Mouse (Mus musculus) induced T-regulatory cell, adult 2 months (primary cell): ENCODE data around the gene Map3k5.
A peak's percentile ranks its signal among the peaks of the same experiment; 100 is the strongest.

Experiments
- DNase-seq: peaks from one replicate; pipeline ENCODE4 v3.0.0-alpha.2; 2012; ENCODE audit warnings: low read depth

Map3k5 gene

DNA sequence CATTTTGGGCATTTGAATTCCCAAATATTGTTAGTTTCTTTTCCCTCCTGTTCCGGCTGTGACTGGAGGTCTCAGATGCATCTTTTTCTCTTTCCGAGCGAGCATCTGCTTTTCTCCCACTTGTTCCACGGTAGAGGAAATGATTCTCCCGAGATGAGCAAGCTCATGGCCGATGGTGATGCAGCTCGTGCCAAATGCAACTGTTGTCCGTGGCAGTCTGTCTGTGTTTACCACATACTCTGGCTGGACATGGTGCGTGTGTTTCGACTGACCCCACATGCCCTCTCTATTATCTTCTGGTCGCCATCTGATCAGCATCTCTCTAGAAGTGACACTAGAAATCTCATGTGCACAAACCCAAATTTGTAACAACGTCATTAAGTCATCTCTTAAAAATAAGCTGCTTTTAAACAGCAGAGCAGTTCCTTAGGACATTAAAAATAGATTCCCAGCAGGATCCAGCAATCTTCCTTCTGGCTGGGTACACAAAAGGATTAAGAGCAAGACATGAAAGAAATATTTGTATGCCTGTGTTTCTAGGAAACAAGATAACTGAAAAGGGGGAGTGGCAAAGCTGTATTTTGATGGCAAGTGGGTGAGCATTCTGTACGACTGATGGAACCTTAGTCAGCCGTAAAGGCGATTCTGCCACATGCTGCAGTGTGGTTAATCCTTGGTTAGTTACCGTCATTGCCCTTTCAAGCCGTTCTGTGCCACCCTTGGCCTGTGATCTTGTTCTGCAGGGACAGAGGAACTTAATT is 72.2 kb downstream of the Map3k5 start:
- peak; percentile 52 for DNase-seq

- DNase-seq = no peak
Measured at GRCm38 (mm10) chr10:20009310-20009709, 75.0 kb downstream of the Map3k5 start.

DNA sequence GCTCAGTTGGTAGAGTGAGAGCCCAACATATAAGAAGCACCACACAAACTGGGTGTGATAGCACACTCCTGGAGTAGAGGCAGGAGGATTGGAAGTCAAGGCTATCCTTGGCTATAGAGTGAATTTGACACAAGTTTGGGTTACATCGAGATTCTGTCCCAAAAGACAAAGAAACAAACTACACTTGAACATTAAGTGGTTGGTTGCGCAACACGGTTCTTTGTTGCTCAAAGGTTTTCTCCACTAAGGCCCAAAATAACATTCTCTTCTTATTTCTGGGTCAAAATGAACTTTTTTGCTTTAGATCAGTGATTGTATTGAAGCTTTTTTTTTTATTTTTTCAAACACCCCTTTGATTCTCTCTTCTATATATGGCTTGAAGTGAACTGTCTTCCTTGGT is 75.7 kb downstream of the Map3k5 start:
- no peak for DNase-seq

- DNase-seq = no peak
Measured at GRCm38 (mm10) chr10:20018406-20018805, 84.1 kb downstream of the Map3k5 start.

- no peak for DNase-seq
Measured at GRCm38 (mm10) chr10:20018806-20019205, 84.5 kb downstream of the Map3k5 start.

DNA sequence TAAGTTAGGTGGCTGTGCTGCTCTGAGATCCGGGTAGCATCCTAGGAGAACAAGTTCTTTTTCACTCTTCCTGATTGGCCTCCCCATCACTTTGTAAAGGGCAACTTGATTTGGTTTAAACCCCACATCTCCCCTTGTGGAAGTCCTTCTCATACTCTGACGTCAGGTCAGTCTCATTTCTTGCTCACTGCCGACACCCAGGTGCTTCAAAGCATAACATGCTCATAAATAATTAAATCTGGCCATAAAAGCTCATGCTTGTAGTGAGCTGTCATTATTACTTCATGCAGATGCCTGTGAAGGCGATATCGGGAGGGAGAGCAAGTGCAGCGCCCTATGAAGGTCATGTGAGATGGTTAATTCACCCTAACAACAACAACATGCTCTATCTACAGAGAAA is 87.0 kb downstream of the Map3k5 start:
- no peak for DNase-seq

DNA sequence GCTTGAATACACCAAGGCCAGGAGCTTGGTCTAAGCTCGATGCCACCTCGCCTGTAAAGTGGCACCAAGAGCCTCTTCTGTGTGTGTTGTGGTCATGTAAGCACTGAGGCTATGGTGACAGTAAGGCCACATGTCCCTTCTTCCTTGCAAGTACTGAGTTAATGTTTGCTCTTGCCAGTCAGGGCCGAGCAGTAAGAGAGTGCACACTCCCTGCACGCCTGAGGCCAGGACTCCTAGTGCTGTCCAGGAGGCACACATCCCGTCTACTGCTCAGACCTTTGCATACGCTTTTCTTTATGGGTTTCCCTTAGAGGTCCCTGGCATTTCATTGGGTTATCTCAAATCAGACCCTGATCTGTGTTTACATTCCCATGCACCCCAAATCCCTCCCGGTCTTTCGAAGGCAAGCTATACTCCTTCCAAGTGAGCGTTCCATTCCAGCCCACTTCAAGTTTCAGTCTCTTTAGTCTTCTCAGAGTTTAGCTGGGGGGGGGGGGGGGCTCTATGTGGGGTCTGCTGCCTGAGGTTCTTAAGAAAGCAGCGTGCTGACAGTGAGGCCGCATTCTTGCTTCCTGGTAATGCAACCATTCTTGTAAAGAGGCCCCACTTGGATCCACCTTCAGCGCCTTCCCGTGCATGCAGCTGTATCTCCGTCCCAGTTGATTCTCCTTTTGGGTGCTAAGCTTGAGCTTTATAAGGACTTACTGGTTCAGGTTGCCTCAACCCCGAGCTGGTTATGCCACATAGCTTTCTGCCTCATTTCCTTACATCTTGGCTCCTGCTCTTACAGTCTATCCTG is 87.6 kb downstream of the Map3k5 start:
- DNase-seq = no peak

GRCm38 (mm10) chr10:20022608-20023340 is 88.5 kb downstream of the Map3k5 start:
- DNase-seq = no peak

- no peak for DNase-seq
Measured at GRCm38 (mm10) chr10:20023524-20023923, 89.3 kb downstream of the Map3k5 start.

DNA sequence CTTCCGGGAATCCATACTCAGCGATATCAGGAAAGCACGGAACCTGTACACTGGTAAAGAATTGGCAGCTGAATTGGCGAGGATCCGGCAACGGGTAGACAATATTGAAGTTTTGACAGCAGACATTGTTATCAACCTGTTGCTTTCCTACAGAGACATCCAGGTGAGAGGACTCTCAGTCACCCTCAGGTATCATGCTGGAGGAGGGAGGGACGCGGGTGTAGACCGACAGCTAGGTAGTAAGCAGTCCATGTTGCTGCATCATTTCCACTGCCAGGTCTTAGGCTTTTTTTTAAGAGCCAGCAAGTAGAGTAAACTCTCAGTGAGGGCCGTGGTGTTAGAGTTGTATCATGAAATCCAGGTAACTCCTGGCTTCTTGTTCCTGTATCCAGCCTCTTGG is 90.6 kb downstream of the Map3k5 start:
- DNase-seq = no peak

- DNase-seq = no peak
Measured at GRCm38 (mm10) chr10:20025781-20026520, 91.7 kb downstream of the Map3k5 start.

GRCm38 (mm10) chr10:20030703-20031102 is 96.4 kb downstream of the Map3k5 start:
- DNase-seq = no peak

GRCm38 (mm10) chr10:20031936-20032335 is 97.7 kb downstream of the Map3k5 start:
- DNase-seq = no peak

DNA sequence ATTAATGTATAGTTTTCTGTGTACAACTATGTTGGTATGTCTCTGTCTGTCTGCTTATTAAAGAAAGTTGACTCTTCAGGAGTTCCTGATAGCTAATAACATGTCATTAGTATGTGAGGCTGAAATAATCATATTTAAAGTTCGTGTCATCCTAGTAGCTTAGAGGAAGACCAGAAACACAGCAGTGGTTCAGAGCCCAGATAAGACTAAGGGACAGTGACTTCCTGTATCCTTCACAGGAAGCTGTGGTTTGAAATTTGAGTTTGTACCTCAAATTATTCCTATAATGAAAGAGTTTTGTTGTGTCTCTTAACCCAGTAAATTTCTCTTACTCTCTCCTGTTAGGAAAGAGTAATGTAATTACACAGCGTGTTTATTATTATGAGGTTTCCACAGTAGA is 102.1 kb downstream of the Map3k5 start:
- DNase-seq = peak; percentile 29

- DNase-seq = no peak
Measured at GRCm38 (mm10) chr10:20036846-20037245, 102.6 kb downstream of the Map3k5 start.

GRCm38 (mm10) chr10:20039531-20039930 is 105.3 kb downstream of the Map3k5 start:
- DNase-seq = no peak

- no peak for DNase-seq
Measured at GRCm38 (mm10) chr10:20040116-20040515, 105.8 kb downstream of the Map3k5 start.

DNA sequence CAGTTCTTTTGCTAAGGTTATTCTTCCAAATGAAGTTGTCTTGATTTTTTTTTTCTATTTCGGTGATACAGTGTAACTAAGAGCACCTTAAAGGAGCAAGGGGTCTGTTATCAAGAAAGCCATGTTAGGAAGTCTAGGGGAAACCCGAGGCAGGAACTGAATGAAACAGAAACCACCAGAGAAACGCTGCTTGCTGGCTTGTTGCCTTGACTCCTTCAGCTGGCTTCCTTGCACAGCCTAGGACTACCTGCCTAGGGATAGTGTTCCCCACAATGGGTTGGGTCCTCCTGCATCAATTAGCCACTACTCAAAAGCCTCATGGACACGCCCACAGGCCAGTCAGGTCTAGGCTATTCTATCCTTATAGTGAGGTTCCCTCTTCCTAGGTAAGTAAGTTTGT is 106.4 kb downstream of the Map3k5 start:
- DNase-seq = peak; percentile 52

- DNase-seq = no peak
Measured at GRCm38 (mm10) chr10:20042081-20042480, 107.8 kb downstream of the Map3k5 start.

DNA sequence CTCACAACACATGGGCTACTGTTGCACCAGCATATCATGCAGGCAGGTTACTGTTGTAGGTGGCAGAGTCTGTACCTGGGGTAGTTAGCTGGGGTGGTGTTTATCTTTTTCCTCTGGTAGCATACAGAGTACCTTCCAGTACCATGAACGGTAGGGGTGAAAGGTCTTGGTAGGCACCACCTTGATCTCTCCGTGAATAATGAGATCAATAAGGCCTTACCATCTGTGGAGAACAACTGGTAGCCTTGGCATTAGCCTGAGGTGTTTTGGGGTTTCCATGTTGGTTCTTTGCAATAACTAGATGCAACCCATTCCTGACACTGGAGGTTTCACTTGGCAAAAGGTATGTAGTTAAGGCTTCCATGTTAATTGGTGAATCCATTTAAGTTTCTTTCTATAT is 109.8 kb downstream of the Map3k5 start:
- DNase-seq = no peak

DNA sequence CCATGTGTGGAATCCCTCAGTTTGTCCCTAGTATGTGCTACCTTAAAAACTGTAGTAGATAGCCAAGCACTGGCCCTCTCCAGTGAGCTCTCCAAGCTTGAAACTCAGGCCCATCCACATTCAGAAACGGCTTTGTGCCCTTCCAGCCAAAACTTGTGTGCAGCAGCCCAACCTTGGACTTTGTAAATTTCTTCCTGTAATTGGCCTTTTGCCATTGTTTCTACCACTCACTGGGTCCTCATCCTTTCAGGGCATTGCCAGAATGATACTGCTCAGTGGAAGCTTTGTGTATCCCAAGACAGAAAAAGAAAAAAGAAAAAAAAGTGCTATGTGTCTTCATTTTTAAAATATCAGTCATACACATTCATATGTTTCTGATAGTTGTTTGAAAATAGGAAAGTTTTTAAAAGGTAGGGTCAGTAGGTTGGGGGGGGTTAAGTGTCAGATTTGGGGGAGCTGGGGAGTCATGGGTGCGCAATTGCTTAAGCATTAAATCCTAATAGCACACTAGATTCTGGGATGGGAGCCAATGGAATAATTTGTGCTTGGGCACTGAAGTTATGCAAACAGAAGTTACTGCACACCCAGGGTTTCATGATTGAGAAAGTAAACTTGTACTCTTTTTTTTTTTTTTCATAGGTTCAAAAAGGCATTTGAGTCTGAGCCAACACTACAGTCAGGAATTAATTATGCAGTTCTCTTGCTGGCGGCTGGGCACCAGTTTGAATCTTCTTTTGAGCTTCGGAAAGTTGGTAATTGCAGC is 111.6 kb downstream of the Map3k5 start:
- DNase-seq = no peak
